ENCODE assay signal across 9 mouse cellular contexts in genomic region chr19:56995441-56995840, GRCm38 (mm10). TPM values are rescaled to one million over a fixed set of nuclear protein-coding genes. Genes with fewer than 3 reads are reported as not detected.
"Had no signal": no experiment of that assay in that cellular context is flagged by ENCODE, and none has a peak within 500 bp of the region (broad histone marks: within the 10 kb centered on the region; RNA-seq: fewer than 3 reads in every experiment).

No protein-coding gene starts in this region.

- DNase-seq: lung, adult 2 months; right cerebral cortex, postnatal 14 days; thymus, postnatal 4 days had no signal

- H3K36me3 ChIP-seq: limb, embryonic 10.5 days; liver, embryonic 15.5 days; midbrain, embryonic 13.5 days had no signal

- H3K9ac ChIP-seq: liver, embryonic 15.5 days; midbrain, embryonic 13.5 days had no signal

- H3K4me3 ChIP-seq: left cerebral cortex, adult 2 months; limb, embryonic 10.5 days; liver, embryonic 15.5 days; midbrain, embryonic 13.5 days had no signal

- H3K27ac ChIP-seq: left cerebral cortex, adult 2 months; liver, embryonic 15.5 days; midbrain, embryonic 13.5 days had no signal

- H3K4me1 ChIP-seq: liver, embryonic 15.5 days had no signal

- H3K27me3 ChIP-seq: liver, embryonic 15.5 days; midbrain, embryonic 13.5 days had no signal

- H3K9me3 ChIP-seq: limb, embryonic 10.5 days; liver, embryonic 15.5 days; midbrain, embryonic 13.5 days had no signal

- ATAC-seq: midbrain, embryonic 13.5 days had no signal

- H3K4me2 ChIP-seq: liver, embryonic 11.5 days; liver, embryonic 15.5 days; midbrain, embryonic 13.5 days had no signal

RNA-seq across cellular contexts. Expression of gene Afap1l2, which starts 12.6 kb away (rescaled TPM):
- total RNA-seq: megakaryocyte progenitor cell, adult 5-6 weeks had no signal
